Mouse (Mus musculus) C3H10T1/2 (cell line): ENCODE measurements around the gene Ceacam9. TPM values are rescaled to one million over a fixed set of nuclear protein-coding genes. Genes with fewer than 3 reads are reported as not detected.

Experiments used
- polyA plus RNA-seq, 2 experiments: library from polyadenylated mRNA; unstranded; fragments of >200 nt; fragmentation: generic; extraction: Trizol; gene quantifications; one replicate each; pipeline ENCODE4 v1.2.1; 2012; ENCODE audit warnings: missing spikeins in 2 of 2

The Ceacam9 gene
- polyA plus RNA-seq: not detected

DNA sequence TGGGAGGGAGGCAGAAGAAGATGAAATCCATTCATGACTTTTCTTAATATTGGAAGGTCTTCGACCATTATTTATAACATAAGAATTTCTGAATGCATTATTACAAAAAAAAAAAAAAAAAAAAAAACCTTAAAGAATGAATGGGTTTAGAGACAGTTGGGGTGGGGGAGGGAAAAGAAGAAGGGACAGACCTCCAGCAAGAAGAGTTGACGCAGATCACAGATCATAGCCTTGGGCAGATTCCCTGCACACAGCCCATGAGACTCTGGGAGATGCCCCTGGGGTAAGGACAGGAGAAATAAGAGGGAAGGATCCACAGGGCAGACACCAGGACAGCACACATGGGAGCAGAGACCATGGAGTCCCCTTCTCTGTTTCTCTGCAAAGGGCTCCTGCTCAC, at the start of gene Ceacam9:
TSS of gene Ceacam9 (plus strand) at position 301 of the 400 bp plus-strand sequence.

DNA sequence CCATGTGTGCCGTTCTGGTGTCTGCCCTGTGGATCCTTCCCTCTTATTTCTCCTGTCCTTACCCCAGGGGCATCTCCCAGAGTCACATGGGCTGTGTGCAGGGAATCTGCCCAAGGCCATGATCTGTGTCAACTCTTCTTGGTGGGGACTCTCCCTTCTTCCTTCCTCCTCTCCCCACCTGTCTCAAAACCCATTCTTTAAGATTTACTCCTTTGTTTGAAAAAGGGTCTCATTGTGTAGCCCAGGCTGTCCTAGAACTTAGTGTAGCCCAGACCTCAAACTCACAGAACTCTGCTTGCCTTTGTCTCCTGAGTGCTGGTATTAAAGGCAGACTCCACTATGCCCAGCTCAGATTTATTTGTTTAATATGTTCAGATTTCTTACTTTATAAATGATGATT, 46.1 kb upstream of the Ceacam9 start, which contains the start of gene Ceacam15:
TSS of gene Ceacam15 (minus strand) at position 101 of the 400 bp plus-strand sequence.

DNA sequence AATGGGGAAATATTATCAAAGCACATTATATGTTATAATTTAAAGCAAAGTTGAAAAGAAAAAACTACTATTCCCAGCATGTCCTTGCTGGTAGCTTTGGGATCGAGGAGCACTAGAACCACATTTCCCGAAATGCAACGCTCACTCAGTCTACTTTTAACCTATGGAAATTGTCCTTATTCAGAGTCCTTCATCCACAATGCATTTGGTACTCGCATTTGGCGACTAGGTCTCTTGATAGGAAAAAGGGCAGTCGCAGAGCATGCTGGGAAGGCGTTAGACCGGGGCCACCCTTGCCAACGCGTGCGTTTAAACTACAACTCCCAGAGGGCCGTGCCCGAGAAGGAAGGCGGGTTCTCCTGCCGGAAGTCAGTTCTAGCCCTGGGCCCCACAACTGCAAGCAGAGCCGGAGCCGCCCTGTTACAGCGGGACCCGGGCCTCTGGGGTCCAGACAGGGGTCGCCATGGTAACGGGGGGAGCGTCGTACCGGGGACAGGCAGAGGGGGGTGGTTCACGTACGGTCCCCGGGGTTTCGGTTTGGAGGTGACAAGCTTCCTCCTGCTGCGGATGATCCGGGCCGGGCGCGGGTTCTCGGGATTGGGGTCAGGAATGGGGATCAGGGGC, 16.5 kb downstream of the Ceacam9 start, which contains the start of gene Ap2s1:
TSS of gene Ap2s1 (plus strand) at position 338 of the 624 bp plus-strand sequence.

Other genes starting within 250 kb of the Ceacam9 start
- gene Npas1, start 244.2 kb upstream of the Ceacam9 start, polyA plus RNA-seq: under 1 TPM; 0.06 to 0.20 TPM
- 10 to 100 TPM in 1 of 2 experiments, 1 to 10 TPM in 1; 3.6 to 26.5 TPM for gene Arhgap35, start 106.9 kb upstream of the Ceacam9 start, polyA plus RNA-seq
- not detected for gene Ceacam15, start 46.2 kb upstream of the Ceacam9 start, polyA plus RNA-seq
- gene Ap2s1, start 16.5 kb downstream of the Ceacam9 start, polyA plus RNA-seq: 100 to 1,000 TPM; 475 to 564 TPM
- 10 to 100 TPM in 1 of 2 experiments, 1 to 10 TPM in 1; 4.3 to 13.9 TPM for gene Slc1a5, start 59.4 kb downstream of the Ceacam9 start, polyA plus RNA-seq
- 10 to 100 TPM; 25.0 to 45.4 TPM for gene Strn4, start 94.0 kb downstream of the Ceacam9 start, polyA plus RNA-seq
- 10 to 100 TPM; 10.2 to 21.8 TPM for gene Fkrp, start 94.8 kb downstream of the Ceacam9 start, polyA plus RNA-seq
- gene Prkd2, start 121.0 kb downstream of the Ceacam9 start, polyA plus RNA-seq: 10 to 100 TPM in 1 of 2 experiments, 1 to 10 TPM in 1; 2.9 to 13.1 TPM
- gene Dact3, start 153.4 kb downstream of the Ceacam9 start, polyA plus RNA-seq: 10 to 100 TPM in 1 of 2 experiments, 1 to 10 TPM in 1; 6.5 to 21.0 TPM
- gene Gng8, start 169.9 kb downstream of the Ceacam9 start, polyA plus RNA-seq: 10 to 100 TPM in 1 of 2 experiments, 1 to 10 TPM in 1; 8.6 to 27.3 TPM
- gene Ptgir, start 184.6 kb downstream of the Ceacam9 start, polyA plus RNA-seq: 1 to 10 TPM in 1 of 2 experiments, under 1 TPM in 1; 0.85 to 3.9 TPM
- gene Calm3, start 202.2 kb downstream of the Ceacam9 start, polyA plus RNA-seq: 100 to 1,000 TPM; 163 to 504 TPM
- under 1 TPM in 1 of 2 experiments, not detected in 1; 0.01 TPM for gene Pnmal2, start 222.8 kb downstream of the Ceacam9 start, polyA plus RNA-seq
- not detected for gene Pnmal1, start 237.8 kb downstream of the Ceacam9 start, polyA plus RNA-seq